Mouse (Mus musculus): ENCODE data around the gene Rab5b. TPM values are rescaled to one million over a fixed set of nuclear protein-coding genes. Genes with fewer than 3 reads are reported as not detected.

Rab5b gene
- total and polyA plus RNA-seq, 3 experiments, result 68.9 to 80.0 (median 72.8) TPM

DNA sequence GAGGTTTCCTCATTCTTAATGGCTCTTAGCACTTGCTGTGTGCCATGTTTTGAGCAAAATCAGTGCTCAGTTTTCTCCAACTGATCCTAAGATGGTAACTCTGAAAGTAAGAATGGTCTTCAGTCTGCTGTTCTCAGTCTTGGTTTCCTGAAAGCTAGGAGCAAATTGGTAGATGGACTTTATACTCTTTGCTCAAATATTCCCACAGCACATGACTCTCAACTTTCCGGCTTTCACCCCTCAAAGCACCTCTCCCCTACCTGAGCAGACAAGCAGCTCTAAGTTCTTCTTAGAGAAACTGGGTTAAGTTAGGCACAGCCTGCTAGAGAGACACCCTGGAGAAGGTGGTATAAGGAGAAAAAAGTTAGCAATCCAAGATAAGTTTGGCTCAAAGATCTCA lies 39.3 kb downstream of the Rab5b start:
- no peak overlapping the region for H3K27ac ChIP-seq
- H3K4me3 ChIP-seq, result no peak overlapping the region
- H3K79me2 ChIP-seq (replicated peaks; ENCODE audit: control insufficient read depth, insufficient read depth, low read length), result no peaks in the 10 kb centered on the region
- no peak for DNase-seq
- intact Hi-C loops (cut with DNase I), result no loop called here
- 86% methylated on average over 1 of the region's 1 CpGs for WGBS
- H3K36me3 ChIP-seq (ENCODE audit: control insufficient read depth, insufficient read depth, low read length), result no peaks in the 10 kb centered on the region
- H3K9ac ChIP-seq (ENCODE audit: low read depth, low read length), result no peak overlapping the region
- no peaks in the 10 kb centered on the region for H3K4me1 ChIP-seq (ENCODE audit: control insufficient read depth, insufficient read depth, low read length)
- no peaks in the 10 kb centered on the region for H3K27me3 ChIP-seq (ENCODE audit: control insufficient read depth, insufficient read depth, low read length)
- no peak for TF ChIP-seq EP300 (IDR thresholded peaks at IDR 0.05; ENCODE audit: insufficient read depth, low read depth, low read length)
- no peak for TF ChIP-seq CTCF (IDR thresholded peaks at IDR 0.05)
- no peak for TF ChIP-seq POLR2A (IDR thresholded peaks at IDR 0.05; ENCODE audit: insufficient read depth, low read depth, low read length)

DNA sequence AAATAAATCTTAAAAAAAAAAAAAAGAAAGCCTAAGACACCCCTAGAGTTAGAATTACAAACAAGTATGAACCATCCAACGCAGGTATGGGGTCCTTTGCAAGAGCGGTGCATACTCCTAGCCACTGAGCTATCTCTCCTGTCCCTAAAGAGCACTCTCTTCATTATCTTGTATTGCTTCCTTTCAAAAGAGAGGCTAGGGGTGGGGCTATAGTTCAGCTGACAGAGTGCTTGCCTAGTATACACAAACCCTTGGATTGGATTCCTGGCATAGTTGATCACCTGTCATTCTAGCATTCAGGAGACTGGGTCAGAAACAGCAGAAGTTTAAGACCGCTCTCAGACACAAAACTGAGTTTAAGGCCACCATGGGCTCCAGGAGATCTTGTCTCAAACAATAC lies 40.8 kb downstream of the Rab5b start:
- TF ChIP-seq POLR2A (IDR thresholded peaks at IDR 0.05; ENCODE audit: insufficient read depth, low read depth, low read length), result no peak
- TF ChIP-seq CTCF (IDR thresholded peaks at IDR 0.05), result no peak
- no peak for TF ChIP-seq EP300 (IDR thresholded peaks at IDR 0.05; ENCODE audit: insufficient read depth, low read depth, low read length)
- intact Hi-C loops (cut with DNase I), result no loop called here
- WGBS, result 48% methylated on average over 3 of the region's 3 CpGs
- no peak overlapping the region for H3K27ac ChIP-seq
- no peak overlapping the region for H3K4me3 ChIP-seq
- DNase-seq, result no peak
- no peaks in the 10 kb centered on the region for H3K36me3 ChIP-seq (ENCODE audit: control insufficient read depth, insufficient read depth, low read length)
- no peaks in the 10 kb centered on the region for H3K4me1 ChIP-seq (ENCODE audit: control insufficient read depth, insufficient read depth, low read length)
- no peaks in the 10 kb centered on the region for H3K27me3 ChIP-seq (ENCODE audit: control insufficient read depth, insufficient read depth, low read length)
- H3K79me2 ChIP-seq (replicated peaks; ENCODE audit: control insufficient read depth, insufficient read depth, low read length), result no peaks in the 10 kb centered on the region
- H3K9ac ChIP-seq (ENCODE audit: low read depth, low read length), result no peak overlapping the region

DNA sequence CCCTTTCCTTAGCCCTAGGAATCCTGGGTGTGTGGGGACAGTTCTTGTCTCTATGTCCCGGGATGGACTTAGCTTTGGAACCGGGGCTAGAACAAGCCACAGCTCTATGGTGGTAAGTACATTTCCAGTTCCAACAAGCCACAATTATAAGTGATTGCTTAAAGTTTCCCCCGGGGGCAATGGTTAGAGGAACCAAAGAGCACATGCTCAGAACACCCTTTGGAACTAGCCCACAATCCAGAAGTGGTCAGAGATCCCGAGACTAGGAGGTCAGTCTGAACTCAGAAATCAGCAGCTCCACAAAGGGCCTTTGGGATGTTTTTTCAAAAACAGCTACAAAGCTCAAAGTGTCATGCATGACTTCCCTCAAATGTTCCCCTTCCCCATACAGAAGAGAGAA lies 42.2 kb downstream of the Rab5b start:
- DNase-seq, result no peak
- Histone ChIP-seq H3K4me1 (ENCODE audit: control insufficient read depth, insufficient read depth, low read length) (no peaks in the 10 kb centered on the region), H3K9ac (ENCODE audit: low read depth, low read length) (no peak overlapping the region), H3K27me3 (ENCODE audit: control insufficient read depth, insufficient read depth, low read length) (no peaks in the 10 kb centered on the region), H3K36me3 (ENCODE audit: control insufficient read depth, insufficient read depth, low read length) (no peaks in the 10 kb centered on the region), H3K27ac (no peak overlapping the region), H3K4me3 (no peak overlapping the region), H3K79me2 (replicated peaks; ENCODE audit: control insufficient read depth, insufficient read depth, low read length) (no peaks in the 10 kb centered on the region)
- TF ChIP-seq POLR2A (IDR thresholded peaks at IDR 0.05; ENCODE audit: insufficient read depth, low read depth, low read length), result no peak
- TF ChIP-seq CTCF (IDR thresholded peaks at IDR 0.05), result no peak
- no peak for TF ChIP-seq EP300 (IDR thresholded peaks at IDR 0.05; ENCODE audit: insufficient read depth, low read depth, low read length)
- 65% methylated on average over 4 of the region's 4 CpGs for WGBS
- intact Hi-C loops (cut with DNase I), result no loop called here

DNA sequence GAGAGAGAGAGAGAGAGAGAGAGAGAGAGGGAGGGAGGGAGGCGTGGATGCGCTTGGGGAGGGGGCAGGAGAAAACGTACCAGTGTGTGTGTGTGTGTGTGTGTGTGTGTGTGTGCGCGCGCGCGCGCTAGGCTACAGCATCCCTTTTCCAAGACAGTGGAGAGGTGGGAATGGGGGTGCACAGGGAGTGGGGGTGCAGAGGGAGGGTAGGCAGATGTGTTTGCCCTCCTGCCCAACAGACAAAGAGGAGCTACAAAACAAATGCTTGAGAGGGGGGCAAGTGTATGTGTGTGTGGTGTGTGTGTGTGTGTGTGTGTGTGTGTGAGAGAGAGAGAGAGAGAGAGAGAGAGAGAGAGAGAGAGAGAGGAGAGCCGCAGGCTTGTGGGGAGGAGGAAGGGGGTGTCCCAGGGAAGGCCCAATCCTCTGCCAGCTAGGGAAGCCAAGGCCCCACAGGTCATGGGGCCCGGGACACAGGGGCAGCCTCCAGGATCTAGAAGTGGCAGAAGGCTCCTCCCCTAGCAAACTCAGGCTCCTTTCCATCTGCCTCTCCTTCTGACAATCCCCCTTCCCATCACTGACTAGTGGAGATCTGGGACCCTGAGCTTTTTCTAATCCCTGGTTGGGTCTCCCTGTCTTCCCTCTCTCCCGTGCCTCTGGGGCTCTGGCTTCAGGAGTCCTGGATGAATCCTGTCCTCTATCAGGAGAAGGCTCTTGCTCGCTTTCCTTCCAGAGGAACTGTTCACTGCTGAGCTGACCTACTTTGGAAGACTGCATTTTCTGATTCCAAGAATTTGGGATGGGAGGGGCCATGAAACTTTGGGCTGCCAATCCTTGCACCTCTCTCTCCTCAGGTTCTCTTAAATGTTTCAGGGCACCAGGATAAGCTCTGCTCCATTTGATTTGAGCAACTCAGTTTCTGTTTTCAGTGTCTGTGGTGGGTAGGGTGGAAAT lies 49.6 kb downstream of the Rab5b start:
- Histone ChIP-seq H3K79me2 (replicated peaks; ENCODE audit: control insufficient read depth, insufficient read depth, low read length) (no peaks in the 10 kb centered on the region), H3K4me3 (no peak overlapping the region), H3K36me3 (ENCODE audit: control insufficient read depth, insufficient read depth, low read length) (no peaks in the 10 kb centered on the region), H3K27me3 (ENCODE audit: control insufficient read depth, insufficient read depth, low read length) (no peaks in the 10 kb centered on the region), H3K4me1 (ENCODE audit: control insufficient read depth, insufficient read depth, low read length) (peaks cover 3% of the 10 kb centered on the region), H3K27ac (peak overlapping the region; percentile 75), H3K9ac (ENCODE audit: low read depth, low read length) (peak overlapping the region; percentile 4; the same call in 1 of the 2 replicates)
- intact Hi-C loops (cut with DNase I), result no loop called here
- WGBS, result 11% methylated on average over 12 of the region's 13 CpGs
- DNase-seq, result peak; percentile 41 to 51
- no peak for TF ChIP-seq CTCF (IDR thresholded peaks at IDR 0.05)
- peak; percentile 21; the same call in 1 of the 2 replicates for TF ChIP-seq POLR2A (IDR thresholded peaks at IDR 0.05; ENCODE audit: insufficient read depth, low read depth, low read length)

DNA sequence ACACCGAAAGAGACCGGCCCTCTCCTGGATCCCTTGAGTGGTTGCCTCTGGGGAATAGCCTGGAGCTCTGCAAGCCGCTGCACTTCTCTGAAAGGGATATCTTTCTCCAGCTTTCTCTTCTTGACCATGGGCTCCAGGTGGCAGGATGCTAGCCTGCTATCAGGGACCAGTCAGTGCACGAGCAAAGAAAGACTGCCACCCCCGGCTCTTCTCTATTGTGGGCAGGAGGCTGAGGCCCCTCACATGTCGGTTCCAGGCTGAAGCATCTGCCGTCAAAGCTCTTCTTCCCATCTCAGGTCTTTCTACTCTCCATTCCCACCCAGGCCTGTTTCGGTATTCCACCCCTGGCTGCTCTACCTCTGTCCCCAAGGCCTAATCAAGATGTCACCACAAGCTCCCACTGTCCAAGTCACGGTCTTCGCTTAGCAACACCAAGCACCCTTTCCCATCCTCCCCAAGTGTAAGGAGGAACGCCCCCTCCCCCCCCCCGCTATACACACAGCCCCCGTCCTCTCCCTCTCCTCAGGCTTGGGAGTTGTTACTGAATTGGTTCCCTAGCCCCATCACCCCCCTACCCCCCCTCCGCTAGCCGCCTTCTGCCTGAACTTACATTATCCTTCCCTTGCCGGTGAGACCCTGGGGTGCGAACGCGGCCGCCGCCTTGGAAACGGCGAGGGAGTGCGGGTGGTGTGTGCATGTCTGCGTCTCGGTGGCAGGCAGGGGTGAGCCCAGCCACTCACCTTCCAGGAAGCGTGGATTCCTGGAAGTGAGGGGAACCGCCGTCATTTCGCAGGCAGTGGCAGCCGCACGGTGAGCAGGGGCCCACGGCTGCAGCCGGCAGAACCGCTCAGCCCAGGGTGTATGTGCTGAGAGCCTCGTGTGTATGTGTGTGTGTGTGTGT lies 50.7 kb downstream of the Rab5b start, which contains the start of gene Ikzf4:
TSS of gene Ikzf4 (minus strand) at position 881 of the 901 bp plus-strand sequence.
- intact Hi-C loops (cut with DNase I), result no loop called here
- peaks cover 3% of the 10 kb centered on the region for H3K4me1 ChIP-seq (ENCODE audit: control insufficient read depth, insufficient read depth, low read length)
- DNase-seq, result peak; percentile 45 to 64
- 12% methylated on average over 36 of the region's 36 CpGs for WGBS
- H3K79me2 ChIP-seq (replicated peaks; ENCODE audit: control insufficient read depth, insufficient read depth, low read length), result no peaks in the 10 kb centered on the region
- peak within 1 kb of the TSS; percentile 57 for H3K4me3 ChIP-seq
- H3K27me3 ChIP-seq (ENCODE audit: control insufficient read depth, insufficient read depth, low read length), result no peaks in the 10 kb centered on the region
- H3K36me3 ChIP-seq (ENCODE audit: control insufficient read depth, insufficient read depth, low read length), result no peaks in the 10 kb centered on the region
- peak within 1 kb of the TSS; percentile 72 for H3K9ac ChIP-seq (ENCODE audit: low read depth, low read length)
- no peak for TF ChIP-seq CTCF (IDR thresholded peaks at IDR 0.05)
- peak within 1 kb of the TSS; percentile 75 for H3K27ac ChIP-seq

Measured in heart, adult 2 months (tissue).